Mouse (Mus musculus) olfactory bulb, adult 2 months (tissue): ENCODE data around the gene Zkscan7.

ENCODE experiments used
- CTCF ChIP-seq: fragments of 200-500 bp; IDR thresholded peaks from 2 replicates; pipeline ENCODE4 v1.5.1; 2012; ENCODE audit warnings: low read depth, mild to moderate bottlenecking, low read length, moderate library complexity; ENCODE audit not compliant: insufficient read depth
- POLR2A ChIP-seq: fragments of 200-500 bp; IDR thresholded peaks from 2 replicates; pipeline ENCODE4 v1.6.1; 2012; ENCODE audit warnings: mild to moderate bottlenecking, low read depth, low read length, moderate library complexity; ENCODE audit not compliant: insufficient read depth

DNA sequence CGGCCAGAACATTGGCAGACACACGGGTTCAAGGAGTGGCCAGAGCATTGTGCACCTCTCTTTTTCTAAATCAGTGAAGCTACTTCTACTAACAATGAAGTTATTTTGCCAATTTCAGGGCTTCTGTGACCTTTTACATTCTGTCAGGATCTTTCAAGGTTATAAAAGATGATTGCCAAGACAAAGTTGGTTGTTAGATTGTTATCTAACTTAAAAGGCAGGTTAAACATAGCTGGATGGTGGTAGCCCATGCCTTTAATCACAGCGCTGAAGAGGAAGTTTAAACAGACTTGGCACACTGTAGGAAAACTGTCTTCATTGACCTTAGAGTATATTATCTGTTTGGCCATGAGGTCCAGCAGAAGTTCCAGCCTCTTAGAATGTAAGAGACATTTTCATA, 39.9 kb upstream of the Zkscan7 start:
- TF ChIP-seq CTCF (no peak), POLR2A (no peak)
